Mouse (Mus musculus) hindbrain, embryonic 15.5 days (tissue): ENCODE data around the gene Gls. TPM values are rescaled to one million over a fixed set of nuclear protein-coding genes. Genes with fewer than 3 reads are reported as not detected.

ENCODE experiments used
- ATAC-seq: fragments of 200-750 bp; cut with Nextera tagmentation; 2 replicates; pipeline ENCODE4 v1.8.0; 2017; ENCODE audit warnings: low read depth, moderate number of reproducible peaks, moderate TSS enrichment; ENCODE audit not compliant: low FRiP score
- H3K27ac ChIP-seq: fragments of 300-500 bp; sonication (generic); replicated peaks from 2 replicates; pipeline ENCODE4 v1.5.1; 2015; ENCODE audit warnings: mild to moderate bottlenecking, inconsistent platforms
- H3K27me3 ChIP-seq: fragments of 300-500 bp; sonication (generic); 2 replicates; pipeline ENCODE4 v1.6.1; 2015; ENCODE audit warnings: control low read depth, inconsistent platforms
- H3K36me3 ChIP-seq: fragments of 300-500 bp; sonication (generic); 2 replicates; pipeline ENCODE4 v1.6.1; 2015; ENCODE audit warnings: control low read depth, inconsistent platforms
- H3K4me1 ChIP-seq: fragments of 300-500 bp; sonication (generic); replicated peaks from 2 replicates; pipeline ENCODE4 v1.6.1; 2015; ENCODE audit warnings: control low read depth, inconsistent platforms
- H3K4me2 ChIP-seq: fragments of 300-500 bp; sonication (generic); 2 replicates; pipeline ENCODE4 v1.6.1; 2015; ENCODE audit warnings: moderate library complexity, mild to moderate bottlenecking, inconsistent platforms
- H3K4me3 ChIP-seq: fragments of 300-500 bp; sonication (generic); 2 replicates; pipeline ENCODE4 v1.5.1; 2015; ENCODE audit warnings: mild to moderate bottlenecking, inconsistent platforms
- H3K9ac ChIP-seq: fragments of 300-500 bp; sonication (generic); 2 replicates; pipeline ENCODE4 v1.6.1; 2015; ENCODE audit warnings: inconsistent platforms
- H3K9me3 ChIP-seq: fragments of 300-500 bp; sonication (generic); 2 replicates; pipeline ENCODE4 v1.6.1; 2016; ENCODE audit warnings: control low read depth, inconsistent platforms
- WGBS: fragments of 180-500 bp; shearing (Covaris S2); methylation state at CpG from one replicate; pipeline ENCODE4 v1.1.7; 2015; 5-methylcytosine and 5-hydroxymethylcytosine counted together
- polyA plus RNA-seq: library from polyadenylated mRNA; unstranded; fragments of >200 nt; fragmentation: Nextera tagmentation; extraction: Ambion mirVana; gene quantifications from 2 replicates; pipeline ENCODE4 v1.2.1, GENCODE M21; 2015

The Gls gene
- polyA plus RNA-seq = 34.1 and 36.2 TPM in 2 replicates

- ATAC-seq = peak; percentile 99
- Histone ChIP-seq H3K9ac (peak within 1 kb of the TSS; percentile 97), H3K4me1 (peaks cover 18% of the 10 kb centered on the region), H3K9me3 (no peaks in the 10 kb centered on the region), H3K27ac (peak within 1 kb of the TSS; percentile 95), H3K27me3 (no peaks in the 10 kb centered on the region), H3K4me3 (peak within 1 kb of the TSS; percentile 99), H3K36me3 (no peaks in the 10 kb centered on the region), H3K4me2 (peak within 1 kb of the TSS; percentile 60)
- under 1% methylated on average over 41 of the region's 46 CpGs for WGBS
Measured at GRCm38 (mm10) chr1:52233143-52233713, at the start of gene Gls. Gene Gls (minus strand): TSS chr1:52233232.

DNA sequence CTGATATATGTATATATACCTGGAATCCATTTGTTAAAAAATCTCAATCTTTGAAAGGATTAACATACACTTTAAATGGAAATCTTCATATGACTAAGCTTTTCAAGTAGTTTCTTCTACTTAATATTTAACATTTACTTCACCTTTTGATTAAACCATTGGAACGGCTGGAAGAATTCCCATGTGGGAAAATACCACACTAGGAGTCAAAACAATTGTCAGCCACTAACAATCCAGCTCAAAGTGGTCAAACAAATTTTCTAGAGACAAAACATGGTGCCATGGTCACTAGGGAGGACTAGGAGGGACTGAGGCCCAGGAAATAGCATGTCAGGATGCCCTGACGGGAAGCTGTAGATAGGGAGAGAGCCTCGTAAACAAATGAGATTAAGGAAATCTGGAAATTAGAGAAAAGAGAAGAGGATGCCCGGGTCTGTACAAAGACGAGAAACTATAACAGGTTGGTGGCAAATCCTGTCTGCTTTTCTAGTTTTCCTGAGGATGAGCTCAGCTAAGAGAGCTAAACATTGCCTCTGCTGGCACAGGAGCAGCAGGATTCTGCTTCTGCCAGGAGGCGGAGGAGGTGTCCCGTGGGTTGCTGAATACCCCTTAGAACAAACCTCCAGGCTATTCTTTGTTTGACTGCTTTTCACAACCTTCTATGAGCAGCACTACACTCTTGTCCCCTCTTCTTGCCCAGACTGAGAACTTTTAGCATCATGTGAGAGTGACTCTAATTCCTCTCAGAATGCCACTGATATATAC lies 47.0 kb upstream of the Gls start:
- no peaks in the 10 kb centered on the region for H3K9me3 ChIP-seq
- ATAC-seq = no peak
- H3K27me3 ChIP-seq = no peaks in the 10 kb centered on the region
- no peak overlapping the region for H3K27ac ChIP-seq
- no peak overlapping the region for H3K9ac ChIP-seq
- no peak overlapping the region for H3K4me2 ChIP-seq
- H3K36me3 ChIP-seq = no peaks in the 10 kb centered on the region
- no peaks in the 10 kb centered on the region for H3K4me1 ChIP-seq
- no peak overlapping the region for H3K4me3 ChIP-seq
- 57% methylated on average over 7 of the region's 7 CpGs for WGBS

- H3K27ac ChIP-seq = no peak overlapping the region
- 44% methylated on average over 3 of the region's 3 CpGs for WGBS
Measured at GRCm38 (mm10) chr1:52279331-52279730, 46.3 kb upstream of the Gls start.

DNA sequence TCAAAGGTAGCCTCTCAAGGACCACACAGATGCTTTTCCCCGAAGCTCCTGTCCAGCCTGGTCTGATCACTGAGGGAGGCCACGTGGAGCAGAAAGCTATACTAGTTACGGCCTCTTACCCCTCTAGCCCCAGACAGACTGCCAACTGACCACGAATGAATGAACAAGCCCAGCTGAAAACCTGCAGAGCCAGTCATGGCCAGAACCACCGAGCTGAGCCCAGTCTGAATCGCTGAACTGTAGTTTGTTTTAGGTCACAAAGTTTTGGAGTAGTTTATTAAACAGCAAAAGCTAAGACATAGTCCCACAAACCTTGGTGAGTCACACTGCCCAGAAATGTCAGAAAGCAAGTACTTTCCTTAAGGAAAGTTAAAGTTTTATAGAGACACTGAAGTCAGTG lies 45.0 kb upstream of the Gls start:
- WGBS = 79% methylated on average over 6 of the region's 6 CpGs
- no peak for ATAC-seq
- Histone ChIP-seq H3K4me2 (no peak overlapping the region), H3K9me3 (no peaks in the 10 kb centered on the region), H3K4me3 (no peak overlapping the region), H3K9ac (no peak overlapping the region), H3K36me3 (no peaks in the 10 kb centered on the region), H3K27me3 (no peaks in the 10 kb centered on the region), H3K4me1 (no peaks in the 10 kb centered on the region), H3K27ac (no peak overlapping the region)

More at GRCm38 (mm10) chr1:52279331-52279730, 46.3 kb upstream of the Gls start:
- Histone ChIP-seq H3K27me3 (no peaks in the 10 kb centered on the region), H3K4me1 (no peaks in the 10 kb centered on the region), H3K4me2 (no peak overlapping the region), H3K9ac (no peak overlapping the region), H3K36me3 (no peaks in the 10 kb centered on the region), H3K4me3 (no peak overlapping the region), H3K9me3 (no peaks in the 10 kb centered on the region)
- ATAC-seq = no peak

- Histone ChIP-seq H3K36me3 (no peaks in the 10 kb centered on the region), H3K4me1 (no peaks in the 10 kb centered on the region), H3K9ac (no peak overlapping the region), H3K4me3 (no peak overlapping the region), H3K4me2 (no peak overlapping the region), H3K27ac (no peak overlapping the region), H3K9me3 (no peaks in the 10 kb centered on the region), H3K27me3 (no peaks in the 10 kb centered on the region)
- 83% methylated on average over 3 of the region's 3 CpGs for WGBS
- no peak for ATAC-seq
Measured at GRCm38 (mm10) chr1:52274210-52274609, 41.2 kb upstream of the Gls start.

DNA sequence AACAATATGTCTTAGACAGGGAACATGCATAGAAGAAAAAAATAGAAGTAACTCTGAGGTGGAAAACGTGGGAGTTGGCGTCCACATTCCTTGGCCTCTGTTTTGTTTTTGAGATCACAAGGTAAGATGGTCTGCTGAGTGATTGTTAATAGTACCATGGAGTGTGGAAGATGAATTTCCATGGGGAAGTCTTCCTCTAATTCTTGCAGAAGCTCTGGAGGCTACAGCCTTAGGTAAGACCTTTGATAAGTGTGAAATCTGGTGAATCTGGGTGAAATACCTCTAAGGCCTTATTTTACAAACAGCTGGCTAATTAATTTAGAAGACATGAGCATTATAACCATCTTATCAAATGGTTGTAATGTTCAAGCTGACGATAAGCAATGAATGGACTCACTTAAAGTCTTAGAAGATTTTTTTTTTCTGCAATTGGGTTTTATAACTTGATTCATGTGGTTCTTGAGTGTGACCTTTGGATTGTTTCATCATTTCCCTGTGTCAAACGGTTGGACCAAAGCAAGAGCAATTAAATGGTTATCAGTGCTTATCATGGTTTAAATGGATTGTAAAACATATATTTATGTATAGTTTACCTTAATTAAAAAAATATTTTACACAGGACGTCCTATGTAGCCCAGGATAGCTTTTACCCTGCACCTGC lies 39.1 kb upstream of the Gls start:
- Histone ChIP-seq H3K27ac (no peak overlapping the region), H3K4me1 (no peaks in the 10 kb centered on the region)
- no peak for ATAC-seq

DNA sequence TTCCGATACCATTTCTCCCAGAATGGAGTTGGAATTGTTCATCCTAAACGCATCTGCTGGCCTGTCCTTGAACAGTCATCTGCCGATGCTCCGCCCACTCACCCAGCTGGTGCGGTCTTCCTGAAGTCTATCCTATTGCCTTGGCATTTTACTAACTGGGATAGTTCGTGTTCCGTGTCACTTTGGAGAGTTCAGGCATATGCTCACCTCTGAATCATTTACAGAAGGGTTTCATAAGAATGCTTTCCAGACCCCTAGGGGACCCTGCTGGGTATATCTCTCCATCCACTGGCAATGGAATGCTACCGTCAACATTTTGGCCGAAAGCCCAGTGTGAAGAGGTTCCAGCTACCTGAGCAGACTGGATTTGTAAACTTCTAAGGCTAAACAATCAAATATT lies 37.3 kb upstream of the Gls start:
- no peak overlapping the region for H3K4me2 ChIP-seq
- 80% methylated on average over 9 of the region's 9 CpGs for WGBS
- H3K4me3 ChIP-seq = no peak overlapping the region
- H3K36me3 ChIP-seq = no peaks in the 10 kb centered on the region
- H3K9me3 ChIP-seq = no peaks in the 10 kb centered on the region
- no peak overlapping the region for H3K27ac ChIP-seq
- H3K27me3 ChIP-seq = no peaks in the 10 kb centered on the region
- no peaks in the 10 kb centered on the region for H3K4me1 ChIP-seq
- ATAC-seq = no peak
- no peak overlapping the region for H3K9ac ChIP-seq

More for the DNA sequence above, 39.1 kb upstream of the Gls start:
- H3K9me3 ChIP-seq = no peaks in the 10 kb centered on the region
- H3K4me2 ChIP-seq = no peak overlapping the region
- H3K36me3 ChIP-seq = no peaks in the 10 kb centered on the region
- WGBS = 82% methylated on average over 5 of the region's 5 CpGs
- H3K4me3 ChIP-seq = no peak overlapping the region
- H3K27me3 ChIP-seq = no peaks in the 10 kb centered on the region
- no peak overlapping the region for H3K9ac ChIP-seq

- Histone ChIP-seq H3K27ac (no peak overlapping the region), H3K36me3 (no peaks in the 10 kb centered on the region), H3K27me3 (no peaks in the 10 kb centered on the region), H3K9ac (no peak overlapping the region), H3K9me3 (no peaks in the 10 kb centered on the region), H3K4me2 (no peak overlapping the region), H3K4me3 (no peak overlapping the region), H3K4me1 (no peaks in the 10 kb centered on the region)
- 88% methylated on average over 4 of the region's 4 CpGs for WGBS
- no peak for ATAC-seq
Measured at GRCm38 (mm10) chr1:52269596-52269995, 36.6 kb upstream of the Gls start.

DNA sequence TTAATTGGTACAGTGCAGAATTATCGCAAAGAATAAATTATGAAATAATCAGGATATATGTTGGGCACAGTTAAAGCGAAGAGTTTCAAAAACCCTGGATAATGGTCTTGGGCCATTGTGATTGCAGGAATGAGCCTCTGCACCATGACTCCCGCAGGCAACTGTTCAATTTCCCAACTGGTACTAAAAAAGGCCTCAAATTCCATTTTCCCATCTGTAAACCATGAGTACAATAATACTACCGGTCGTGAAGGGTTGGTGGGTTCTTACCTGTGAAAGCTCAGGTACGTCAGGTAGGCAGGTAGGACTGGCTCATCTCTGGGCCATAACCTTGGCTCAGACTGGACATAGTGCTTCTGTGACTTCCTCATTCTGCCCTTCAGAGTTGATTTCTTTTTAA lies 35.0 kb upstream of the Gls start:
- H3K9ac ChIP-seq = no peak overlapping the region
- WGBS = 92% methylated on average over 6 of the region's 6 CpGs
- H3K4me3 ChIP-seq = no peak overlapping the region
- no peaks in the 10 kb centered on the region for H3K4me1 ChIP-seq
- H3K27ac ChIP-seq = no peak overlapping the region
- no peak overlapping the region for H3K4me2 ChIP-seq
- no peaks in the 10 kb centered on the region for H3K27me3 ChIP-seq
- no peaks in the 10 kb centered on the region for H3K9me3 ChIP-seq
- H3K36me3 ChIP-seq = no peaks in the 10 kb centered on the region
- ATAC-seq = no peak

- no peak overlapping the region for H3K27ac ChIP-seq
- H3K4me3 ChIP-seq = no peak overlapping the region
- no peak overlapping the region for H3K4me2 ChIP-seq
- H3K9me3 ChIP-seq = no peaks in the 10 kb centered on the region
- H3K36me3 ChIP-seq = no peaks in the 10 kb centered on the region
- no peaks in the 10 kb centered on the region for H3K27me3 ChIP-seq
- no peaks in the 10 kb centered on the region for H3K4me1 ChIP-seq
- no peak for ATAC-seq
- 49% methylated on average over 3 of the region's 3 CpGs for WGBS
- no peak overlapping the region for H3K9ac ChIP-seq
Measured at GRCm38 (mm10) chr1:52267606-52268005, 34.6 kb upstream of the Gls start.

GRCm38 (mm10) chr1:52265886-52266516 lies 33.0 kb upstream of the Gls start:
- ATAC-seq = no peak

DNA sequence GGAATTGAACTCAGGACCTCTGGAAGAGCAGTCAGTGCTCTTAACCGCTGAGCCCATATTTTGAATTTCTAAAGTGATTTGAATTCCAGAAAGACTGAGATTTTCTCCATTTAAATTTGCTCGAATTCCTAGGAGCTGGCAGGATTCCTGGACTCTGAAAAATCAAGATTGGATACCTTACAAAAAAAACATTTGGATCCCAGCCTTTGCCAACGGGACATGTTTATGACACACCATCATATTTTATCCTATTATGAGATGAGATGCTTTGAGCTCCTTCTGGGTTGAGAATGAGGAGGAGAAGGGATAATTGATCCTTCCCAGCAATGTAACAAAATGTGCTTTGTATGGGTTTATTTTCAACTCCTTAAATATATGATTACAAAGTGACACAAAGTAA lies 31.3 kb upstream of the Gls start:
- WGBS = 79% methylated on average over 3 of the region's 3 CpGs
- H3K4me2 ChIP-seq = no peak overlapping the region
- H3K27me3 ChIP-seq = no peaks in the 10 kb centered on the region
- no peaks in the 10 kb centered on the region for H3K36me3 ChIP-seq
- H3K9ac ChIP-seq = no peak overlapping the region
- no peaks in the 10 kb centered on the region for H3K9me3 ChIP-seq
- no peak for ATAC-seq
- H3K4me1 ChIP-seq = no peaks in the 10 kb centered on the region
- H3K27ac ChIP-seq = no peak overlapping the region
- H3K4me3 ChIP-seq = no peak overlapping the region

More at GRCm38 (mm10) chr1:52265886-52266516, 33.0 kb upstream of the Gls start:
- 77% methylated on average over 3 of the region's 3 CpGs for WGBS
- no peak overlapping the region for H3K27ac ChIP-seq
- H3K4me3 ChIP-seq = no peak overlapping the region
- no peaks in the 10 kb centered on the region for H3K36me3 ChIP-seq
- H3K4me1 ChIP-seq = no peaks in the 10 kb centered on the region
- no peaks in the 10 kb centered on the region for H3K9me3 ChIP-seq
- no peak overlapping the region for H3K9ac ChIP-seq
- no peak overlapping the region for H3K4me2 ChIP-seq
- no peaks in the 10 kb centered on the region for H3K27me3 ChIP-seq
